Comparison of ENCODE assay signal across 25 mouse cellular contexts in genomic region chr10:17177503-17178278, GRCm38 (mm10).
"Had no signal": no experiment of that assay in that cellular context is flagged by ENCODE, and none has a peak within 500 bp of the region (broad histone marks: within the 10 kb centered on the region; RNA-seq: fewer than 3 reads in every experiment).

No protein-coding gene starts in this region.

- H3K4me1 ChIP-seq: heart, embryonic 10.5 days; heart, embryonic 12.5 days; hindbrain, embryonic 15.5 days; intestine, embryonic 15.5 days; limb, embryonic 13.5 days; limb, embryonic 15.5 days; liver, embryonic 12.5 days had no signal

- H3K9ac ChIP-seq: heart, embryonic 12.5 days; hindbrain, embryonic 12.5 days; hindbrain, embryonic 15.5 days; intestine, embryonic 15.5 days; limb, embryonic 13.5 days; limb, embryonic 15.5 days; liver, embryonic 12.5 days; liver, embryonic 14.5 days had no signal

- H3K27me3 ChIP-seq: heart, embryonic 12.5 days; hindbrain, embryonic 12.5 days; hindbrain, embryonic 15.5 days; intestine, embryonic 15.5 days; limb, embryonic 13.5 days; limb, embryonic 15.5 days; liver, embryonic 12.5 days had no signal

- H3K27ac ChIP-seq: gastrocnemius, adult 2 months; heart, embryonic 10.5 days; hindbrain, embryonic 12.5 days; hindbrain, embryonic 15.5 days; intestine, embryonic 15.5 days; layer of hippocampus, adult 2 months; left cerebral cortex, adult 2 months; limb, embryonic 13.5 days; limb, embryonic 15.5 days; liver, embryonic 12.5 days; liver, embryonic 14.5 days had no signal

- H3K4me2 ChIP-seq: heart, embryonic 12.5 days; hindbrain, embryonic 12.5 days; hindbrain, embryonic 15.5 days; intestine, embryonic 15.5 days; limb, embryonic 13.5 days; limb, embryonic 15.5 days; liver, embryonic 12.5 days had no signal

- ATAC-seq: inflammation-experienced regulatory T-cells, adult 6 months; intestine, embryonic 15.5 days; intestine, postnatal 0 days; liver, embryonic 12.5 days had no signal

- H3K9me3 ChIP-seq: heart, embryonic 10.5 days; heart, embryonic 12.5 days; hindbrain, embryonic 12.5 days; hindbrain, embryonic 15.5 days; intestine, embryonic 15.5 days; limb, embryonic 13.5 days; limb, embryonic 15.5 days; liver, embryonic 12.5 days had no signal

- DNase-seq: gastrocnemius, adult 2 months; gastrocnemius, postnatal 10 days; gastrocnemius, postnatal 25 days; heart, adult 18-20 months; heart, postnatal 10 days; heart, postnatal 4 days; kidney, adult 18-20 months; kidney, adult 8-10 months; kidney, postnatal 10 days; kidney, postnatal 25 days; kidney, postnatal 4 days; left cerebral cortex, postnatal 4 days had no signal

- H3K4me3 ChIP-seq: gastrocnemius, adult 2 months; heart, embryonic 10.5 days; heart, embryonic 12.5 days; hindbrain, embryonic 12.5 days; hindbrain, embryonic 15.5 days; intestine, embryonic 15.5 days; layer of hippocampus, adult 2 months; left cerebral cortex, adult 2 months; limb, embryonic 13.5 days; limb, embryonic 15.5 days; liver, embryonic 12.5 days had no signal

- H3K36me3 ChIP-seq: heart, embryonic 10.5 days; heart, embryonic 12.5 days; hindbrain, embryonic 12.5 days; hindbrain, embryonic 15.5 days; intestine, embryonic 15.5 days; limb, embryonic 13.5 days; limb, embryonic 15.5 days; liver, embryonic 12.5 days had no signal
